Mouse (Mus musculus) spleen, postnatal 14 days (tissue): ENCODE data around the gene Tubb2a.

ENCODE experiments used
- DNase-seq, 2 experiments: peaks; one replicate each; pipeline ENCODE4 v3.0.0; 2021 to 2022; ENCODE audit warnings: low spot score in 2 of 2

The Tubb2a gene

DNA sequence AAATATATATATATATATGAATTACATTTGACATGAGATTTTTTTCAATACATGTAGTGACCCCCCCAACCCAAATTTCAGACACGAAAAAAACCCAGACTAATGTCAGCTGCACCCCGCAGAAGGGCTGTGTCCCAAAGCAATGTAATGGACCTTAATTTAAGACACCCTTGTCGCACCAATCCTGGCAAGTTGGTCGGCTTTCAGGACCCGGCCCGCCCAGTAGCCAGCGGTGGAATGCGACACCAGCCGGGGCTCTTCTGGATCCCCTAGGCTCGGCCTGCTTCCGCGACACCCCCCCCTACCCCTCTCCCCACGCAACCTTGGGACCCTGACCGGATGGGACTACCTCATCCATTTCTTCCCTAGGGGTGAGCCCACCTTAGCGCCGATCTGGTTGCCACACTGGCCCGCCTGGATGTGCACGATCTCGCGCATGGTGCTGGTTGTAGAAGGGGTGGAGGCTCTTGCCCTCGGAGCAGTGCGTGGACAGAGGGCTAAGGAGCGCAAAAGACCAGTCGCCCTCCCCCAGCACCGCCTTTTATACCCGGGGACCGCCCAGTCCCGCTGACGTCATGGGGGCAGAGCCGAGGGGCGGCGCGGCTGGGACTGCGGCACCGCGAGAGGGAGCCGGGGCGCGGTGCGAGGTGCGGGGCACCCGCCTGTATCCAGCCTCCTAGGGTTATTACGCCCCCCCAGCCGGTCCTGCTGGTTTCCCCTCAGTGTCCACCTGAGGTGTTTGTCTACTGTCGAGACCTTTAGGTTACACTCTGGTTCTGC, at the start of gene Tubb2a:
TSS of gene Tubb2a (minus strand) at position 516 of the 780 bp plus-strand sequence.
- DNase-seq = peak; percentile 84 to 91

DNA sequence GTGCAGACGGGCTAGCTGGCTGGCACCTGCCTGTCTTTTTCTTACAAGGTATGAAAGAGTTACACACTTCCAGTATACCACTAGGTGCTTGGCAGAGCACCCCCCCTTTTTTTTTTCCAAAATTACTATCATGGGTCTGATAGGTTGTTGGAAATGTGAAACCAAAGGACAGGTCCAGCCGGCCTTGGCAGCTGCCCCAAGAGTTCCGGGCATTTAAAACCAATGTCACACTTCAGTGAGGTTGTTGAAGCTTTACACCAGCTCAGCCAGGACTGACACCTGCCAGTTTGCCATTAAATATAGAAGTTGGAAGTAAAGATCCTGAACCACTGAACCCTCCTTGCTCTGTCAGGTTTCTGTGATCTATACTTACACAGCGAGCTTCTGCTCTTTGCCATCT, 47.9 kb upstream of the Tubb2a start:
- DNase-seq = no peak

DNA sequence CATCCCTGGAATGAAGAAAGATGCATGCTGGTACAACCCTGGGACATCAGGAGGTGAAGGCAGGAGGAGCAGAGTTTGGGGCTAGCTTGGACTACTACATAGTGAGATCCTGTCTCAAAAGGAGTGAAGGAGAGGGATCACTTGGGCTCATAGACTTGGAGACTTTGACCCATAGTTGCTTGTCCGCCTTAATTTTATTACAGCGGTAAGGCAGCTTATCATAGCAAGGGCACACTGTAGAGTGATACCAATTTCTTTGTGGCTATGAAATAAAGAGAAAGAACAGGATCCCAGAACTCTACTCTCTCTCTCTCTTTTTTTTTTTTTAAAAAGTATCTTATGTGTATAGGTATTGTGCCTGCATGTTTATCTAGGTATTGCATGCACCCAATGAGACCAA, 42.7 kb upstream of the Tubb2a start:
- DNase-seq = no peak

DNA sequence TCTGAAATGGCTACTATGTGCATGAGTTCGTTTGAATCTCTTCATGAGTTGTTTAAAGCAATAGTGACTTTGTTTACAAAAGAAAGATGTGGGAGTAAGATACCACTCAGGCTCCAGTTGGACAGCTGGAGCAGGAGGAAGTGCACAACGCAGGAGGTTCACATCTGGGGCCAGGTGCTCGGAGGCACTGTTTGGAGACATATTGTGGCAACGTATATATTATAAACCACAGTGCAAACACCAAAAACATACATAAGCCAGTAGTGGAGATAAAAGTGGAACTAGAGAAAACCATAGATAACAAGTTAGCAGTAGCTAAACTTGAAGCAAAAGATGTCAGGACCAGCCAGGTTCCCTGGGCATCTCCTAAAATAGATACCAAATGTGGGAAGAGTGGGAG, 41.6 kb upstream of the Tubb2a start:
- DNase-seq = no peak

DNA sequence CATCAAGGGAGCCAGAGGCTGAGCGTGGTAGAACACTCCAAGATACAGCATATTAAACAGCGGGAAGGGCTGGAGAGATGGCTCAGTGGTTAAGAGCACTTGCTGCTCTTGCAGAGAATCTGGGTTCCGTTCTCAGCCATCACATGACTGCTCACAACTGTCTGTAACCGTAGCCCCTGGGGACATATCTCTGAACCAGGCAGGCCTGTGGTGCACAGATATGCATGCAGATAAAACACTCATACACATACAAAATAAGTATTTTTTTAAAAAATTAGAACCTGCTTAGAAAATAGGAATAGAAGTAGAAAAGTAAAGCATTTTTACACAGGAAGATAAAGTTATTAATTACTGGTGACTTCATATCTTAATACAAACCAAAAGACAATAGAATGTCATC, 41.0 kb upstream of the Tubb2a start:
- DNase-seq = no peak

DNA sequence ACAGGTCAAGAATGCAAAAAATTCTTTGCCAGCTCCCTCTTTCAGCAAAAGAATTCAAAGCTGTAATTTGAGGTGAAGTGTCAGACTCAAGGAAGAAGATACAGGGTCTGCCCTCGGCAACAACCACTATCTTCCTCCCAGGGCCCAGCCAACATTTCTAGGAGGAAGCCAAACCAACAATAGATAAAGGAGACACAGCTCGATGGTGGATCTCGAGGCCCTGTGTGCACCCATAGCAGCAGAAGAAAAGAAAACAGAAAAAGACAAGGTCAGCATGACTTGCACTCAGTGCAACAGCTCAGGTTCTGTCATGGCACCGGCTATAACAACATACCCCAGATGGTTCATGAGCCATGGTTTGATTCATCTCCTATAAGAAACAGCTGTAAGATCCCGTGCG, 38.7 kb upstream of the Tubb2a start:
- no peak for DNase-seq

DNA sequence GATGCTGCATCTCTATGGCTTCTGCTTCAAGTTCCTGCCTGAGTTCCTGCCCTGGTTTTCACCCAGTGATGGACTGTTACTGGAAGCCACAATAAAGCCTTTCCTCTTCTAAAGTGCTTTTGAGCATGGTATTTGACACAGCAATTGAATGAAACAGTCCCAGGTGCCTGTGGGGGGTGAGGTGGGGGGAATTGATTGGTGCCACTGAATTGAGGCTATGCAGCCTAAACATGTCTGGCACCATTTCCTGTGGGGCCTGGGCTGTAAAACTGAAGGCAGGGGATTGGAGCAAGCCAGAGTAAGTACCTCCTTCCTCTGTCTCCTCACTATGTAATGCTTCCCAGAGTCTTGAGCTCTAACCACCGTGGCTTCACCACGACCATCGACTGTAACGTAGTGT, 36.8 kb upstream of the Tubb2a start:
- DNase-seq = no peak

DNA sequence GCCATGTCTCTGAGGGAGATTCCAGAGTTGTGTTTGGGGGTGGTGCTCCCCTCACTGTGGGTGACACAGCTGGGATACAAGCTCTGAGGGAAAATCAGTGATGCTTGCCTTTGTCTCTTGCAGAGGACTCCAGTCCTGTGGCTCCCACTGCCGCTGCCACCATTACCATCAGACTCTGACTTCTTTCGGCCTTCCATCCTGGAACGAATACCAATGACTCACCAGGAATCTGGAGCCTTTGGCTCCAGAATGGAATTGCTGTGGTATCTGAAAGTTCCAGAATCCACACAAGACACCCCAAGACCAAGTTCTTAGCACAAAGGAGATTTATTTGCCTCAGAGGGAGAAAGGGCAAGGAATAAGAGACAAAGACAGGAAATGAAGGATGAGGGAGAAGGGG, 35.3 kb upstream of the Tubb2a start:
- no peak for DNase-seq

DNA sequence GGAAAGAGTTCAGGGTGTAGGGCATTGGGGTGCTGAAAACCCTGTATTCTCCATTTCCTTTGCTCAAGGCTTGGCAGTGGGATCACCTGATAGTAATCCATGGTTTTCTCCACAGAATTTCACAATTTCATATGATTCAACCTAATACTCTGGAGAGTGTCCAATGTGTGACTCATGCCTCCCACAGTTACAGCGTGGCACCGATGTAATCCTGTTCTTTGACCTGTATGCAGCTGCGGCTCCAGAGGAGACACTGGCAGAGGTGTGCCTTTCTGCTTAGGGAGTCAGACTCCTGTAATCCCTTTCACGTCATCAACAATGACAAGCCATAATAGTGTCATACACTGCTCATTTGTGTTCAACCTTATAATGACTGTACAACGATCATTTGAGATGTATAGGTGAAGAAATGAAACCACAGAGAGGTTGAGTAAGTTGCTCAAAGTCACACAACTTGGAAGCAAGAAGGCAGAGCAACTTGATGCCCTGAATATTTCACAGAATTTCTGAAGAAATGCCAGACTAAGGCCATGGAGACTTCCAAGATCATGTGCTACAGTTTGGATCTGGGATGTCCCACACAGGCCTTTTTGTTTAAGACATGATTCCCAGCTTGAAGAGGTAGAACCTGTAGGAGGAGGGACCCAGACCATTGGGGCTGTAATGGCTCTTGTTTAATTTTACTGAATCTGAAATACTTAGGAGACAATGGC, 34.7 kb upstream of the Tubb2a start:
- no peak for DNase-seq

DNA sequence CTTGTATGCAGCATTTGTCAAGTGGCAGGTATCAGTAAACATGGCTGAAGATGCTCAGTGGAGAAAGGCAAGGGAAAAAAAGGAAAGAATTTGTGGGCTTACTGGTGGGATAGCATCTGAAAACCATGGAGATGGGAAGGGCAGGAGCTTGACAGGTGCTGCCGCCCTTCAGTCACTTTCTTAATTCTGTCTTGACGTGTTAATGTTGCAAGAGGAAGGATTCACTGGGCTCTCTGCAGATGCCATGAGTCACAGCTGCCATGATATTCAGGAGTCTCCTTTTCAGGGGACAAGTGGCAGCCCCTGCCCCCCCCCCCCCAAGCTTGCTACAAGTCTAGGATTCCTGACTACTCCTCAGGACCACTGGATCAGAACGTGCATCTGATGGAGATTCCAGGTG, 34.1 kb upstream of the Tubb2a start:
- DNase-seq = no peak

DNA sequence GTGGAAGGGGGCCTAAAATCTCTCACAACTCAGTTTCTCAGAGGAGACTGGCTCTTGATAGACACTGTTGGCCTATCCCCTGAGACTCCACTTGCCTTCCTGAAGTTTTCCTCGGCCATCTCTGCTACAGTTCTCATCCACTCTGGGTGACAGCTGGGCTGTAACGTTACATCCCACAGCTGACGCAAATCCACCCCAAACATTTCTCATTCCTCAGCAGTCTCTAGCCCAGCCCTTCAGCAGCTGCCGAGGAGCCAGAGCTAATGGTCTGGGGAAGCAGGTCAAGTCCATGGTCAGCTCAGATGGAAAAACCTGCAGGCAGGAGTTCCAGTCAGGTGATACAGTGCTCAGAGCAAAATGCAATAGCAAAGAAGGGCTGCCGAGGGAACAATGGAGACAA, 33.2 kb upstream of the Tubb2a start:
- DNase-seq = no peak

DNA sequence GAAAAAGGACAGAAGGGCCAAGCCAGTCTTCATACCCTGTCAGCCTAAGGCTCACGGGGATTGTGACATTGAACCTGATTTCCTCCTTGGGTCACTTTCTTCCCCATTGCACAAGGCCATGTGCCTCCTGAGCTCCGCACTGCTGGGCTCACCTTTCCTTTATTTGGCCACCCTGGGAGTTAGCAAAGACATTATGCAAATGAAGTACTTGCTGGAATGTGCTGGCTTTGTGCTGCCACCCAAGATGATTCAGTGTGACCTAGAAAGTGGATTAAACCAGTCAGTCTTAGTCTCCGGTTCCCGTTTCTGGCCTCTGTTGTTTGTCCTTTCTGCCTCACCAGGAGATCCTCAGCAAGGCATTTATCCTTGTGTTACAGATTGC, 31.9 kb upstream of the Tubb2a start:
- no peak for DNase-seq

DNA sequence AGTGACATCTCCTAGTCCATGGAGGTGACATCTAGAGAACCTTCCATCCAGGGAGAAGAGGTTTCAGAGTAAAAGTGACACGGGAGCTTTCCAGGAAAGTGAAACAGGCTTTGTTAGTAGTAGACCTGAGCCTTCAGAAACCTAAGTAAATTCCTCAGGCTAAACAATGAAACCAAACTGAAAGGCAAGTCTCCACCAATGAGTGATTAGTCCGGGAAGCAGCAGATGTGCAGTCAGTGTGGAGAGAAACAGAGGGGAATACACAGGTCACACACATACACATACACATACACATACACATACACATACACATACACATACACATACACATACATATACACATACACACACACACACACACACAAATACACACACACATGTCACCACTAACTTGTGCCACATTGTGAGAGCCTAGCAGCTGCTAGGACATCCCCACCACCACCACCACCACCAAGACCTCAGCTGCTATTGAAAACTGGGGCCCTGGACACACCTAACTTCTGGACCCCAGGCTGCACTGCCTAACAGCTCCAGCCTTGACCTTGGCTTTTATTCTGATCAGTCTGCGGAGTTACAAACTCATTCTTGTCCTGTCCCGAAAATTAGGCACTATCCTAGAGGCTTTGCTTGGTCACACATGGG, 31.3 kb upstream of the Tubb2a start:
- DNase-seq = no peak

DNA sequence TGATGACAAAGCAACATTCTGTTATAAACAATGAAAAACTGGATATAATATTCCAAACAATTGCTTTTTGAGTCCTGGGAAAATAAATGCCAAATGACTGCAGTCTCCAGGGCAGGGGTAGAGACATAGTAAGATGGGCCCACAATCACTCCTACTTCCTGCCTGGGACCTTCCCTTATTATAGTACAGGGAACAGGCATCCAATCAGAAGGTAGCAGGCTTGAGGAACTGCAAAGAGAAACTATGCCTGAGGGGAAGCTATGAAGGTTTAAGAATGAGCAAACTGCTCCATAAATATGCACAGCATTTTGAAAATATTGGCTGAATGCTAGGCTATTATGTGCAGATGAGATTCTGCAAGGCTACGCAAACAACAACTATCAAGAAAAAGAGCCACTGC, 29.2 kb upstream of the Tubb2a start:
- no peak for DNase-seq

DNA sequence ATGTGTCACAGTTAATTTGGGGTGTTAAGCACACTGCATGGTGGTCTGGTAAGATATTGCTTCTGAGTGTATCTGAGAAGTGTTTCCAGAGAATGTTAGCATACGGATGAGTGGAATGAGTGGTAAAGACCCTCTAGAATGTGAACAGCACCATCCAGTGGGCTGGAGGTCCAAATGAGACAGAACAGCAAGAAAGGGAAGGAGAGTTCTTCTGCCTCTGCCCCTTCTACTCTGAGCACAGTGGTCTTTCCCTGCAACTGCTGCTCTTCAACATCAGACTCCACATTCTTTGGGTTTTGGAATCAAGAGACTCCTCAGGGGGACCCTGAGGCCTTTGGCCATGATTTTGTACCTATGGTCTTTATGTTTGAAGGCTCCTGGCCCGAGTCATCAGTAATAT, 28.4 kb upstream of the Tubb2a start:
- no peak for DNase-seq

DNA sequence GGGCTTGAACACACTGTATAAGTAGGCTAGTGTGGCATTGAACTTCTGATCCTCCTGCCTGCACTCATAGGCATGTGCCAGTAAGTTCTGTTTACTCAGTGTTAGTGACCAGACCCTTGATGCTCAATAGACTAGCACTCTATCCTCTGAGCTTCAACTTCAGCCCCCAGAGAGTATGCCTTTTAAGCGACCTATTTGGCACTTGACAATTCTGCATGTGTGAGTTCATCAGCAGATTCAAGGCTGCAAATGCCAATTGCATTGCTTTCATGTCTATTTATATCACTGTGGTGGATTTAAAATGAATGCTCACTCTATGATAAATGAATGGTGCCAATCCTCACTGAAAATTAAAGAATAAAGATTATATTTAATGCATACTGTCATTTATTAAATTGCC, 27.6 kb upstream of the Tubb2a start:
- DNase-seq = no peak

DNA sequence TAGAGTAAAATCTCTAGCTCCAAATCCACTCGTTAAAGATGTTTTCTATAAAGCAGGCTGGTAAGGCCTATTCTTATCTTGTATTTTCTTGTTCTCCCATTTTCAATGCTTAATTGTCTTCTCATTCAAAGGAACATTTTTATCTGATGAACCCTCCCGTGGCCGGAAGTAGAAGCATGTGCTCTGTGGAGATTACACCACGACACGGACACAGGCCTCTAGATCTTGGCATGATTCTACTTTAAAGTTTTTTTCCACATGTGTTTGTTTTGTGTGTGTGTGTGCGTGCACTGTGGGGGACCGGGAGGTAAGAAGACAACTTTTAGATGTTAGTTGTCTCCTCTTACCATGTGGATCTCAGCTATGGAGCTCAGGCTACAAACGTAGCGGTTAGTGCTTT, 24.1 kb upstream of the Tubb2a start:
- no peak for DNase-seq

DNA sequence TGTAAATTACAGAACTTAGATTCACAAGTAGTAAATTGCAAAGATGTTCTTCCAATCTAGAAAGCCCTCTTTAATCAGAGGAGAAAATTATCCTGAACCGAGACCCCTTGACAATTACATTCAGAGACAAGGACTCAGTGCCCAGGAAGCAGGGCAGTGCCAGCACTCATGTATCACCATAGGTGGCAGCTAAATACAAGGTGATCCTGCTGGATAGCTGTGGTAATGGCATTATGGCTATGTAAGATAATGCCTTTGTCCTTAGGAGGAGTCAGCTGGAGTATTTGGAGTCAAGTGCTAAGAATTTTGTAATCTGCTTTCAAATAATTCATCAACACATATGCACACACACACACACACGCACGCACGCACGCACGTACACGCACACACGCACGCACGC, 23.4 kb upstream of the Tubb2a start:
- no peak for DNase-seq

DNA sequence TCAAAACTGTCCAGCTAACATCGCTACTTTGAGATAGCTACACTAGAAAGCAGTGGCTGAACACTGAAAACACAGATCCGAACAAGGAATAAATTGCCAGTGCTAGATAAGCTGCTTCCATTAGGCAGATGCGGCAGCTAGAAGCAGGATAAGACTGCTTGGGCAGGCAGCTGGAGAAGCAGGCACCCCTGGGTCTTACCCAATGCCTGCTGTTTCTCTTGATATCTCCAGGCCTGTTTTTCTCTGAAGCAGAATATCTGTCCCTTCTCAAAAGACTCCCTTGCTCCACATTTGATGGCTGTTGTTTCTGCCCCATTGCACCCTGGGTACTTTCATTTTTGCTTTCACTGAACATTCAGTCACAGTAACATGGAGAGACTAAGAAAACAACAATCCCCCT, 22.9 kb upstream of the Tubb2a start:
- DNase-seq = no peak

DNA sequence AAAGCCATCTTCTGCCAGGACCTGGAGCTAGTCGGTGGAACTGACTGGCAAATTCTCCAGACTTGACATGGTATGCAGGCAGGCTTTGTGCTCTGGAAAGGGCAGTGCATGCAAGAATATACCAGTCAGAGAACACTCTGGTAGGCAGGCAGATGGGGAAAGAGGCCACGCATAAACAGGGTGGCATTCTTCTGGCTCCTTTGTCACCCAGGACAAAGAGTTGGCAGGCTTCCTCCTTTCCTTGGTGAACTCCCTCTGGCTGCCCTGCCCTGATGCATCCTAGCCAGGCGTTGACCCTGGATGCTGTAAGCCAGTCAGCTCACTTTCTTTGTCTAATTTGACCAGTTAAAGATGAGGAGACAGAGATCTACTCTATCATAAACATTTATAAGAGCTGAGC, 19.3 kb upstream of the Tubb2a start:
- no peak for DNase-seq

DNA sequence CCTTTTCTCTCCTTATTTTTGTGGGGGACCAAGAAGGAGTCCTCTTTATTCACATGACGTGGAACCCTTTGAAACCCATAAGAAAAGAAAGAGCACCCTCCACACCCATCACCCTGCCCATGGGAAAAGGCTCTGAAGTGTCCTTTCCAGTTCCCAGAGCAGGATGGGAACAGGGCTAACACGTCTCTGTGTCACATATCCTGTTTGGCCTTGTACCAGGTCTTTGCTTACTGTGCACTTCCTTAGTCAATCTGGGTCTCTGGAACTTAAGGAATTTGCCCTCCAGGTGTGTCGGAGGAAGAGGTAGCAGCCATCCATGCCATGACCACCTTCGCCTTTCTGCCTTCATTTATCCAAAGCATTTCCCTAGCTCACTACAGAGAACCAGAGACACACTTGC, 18.6 kb upstream of the Tubb2a start:
- no peak for DNase-seq

DNA sequence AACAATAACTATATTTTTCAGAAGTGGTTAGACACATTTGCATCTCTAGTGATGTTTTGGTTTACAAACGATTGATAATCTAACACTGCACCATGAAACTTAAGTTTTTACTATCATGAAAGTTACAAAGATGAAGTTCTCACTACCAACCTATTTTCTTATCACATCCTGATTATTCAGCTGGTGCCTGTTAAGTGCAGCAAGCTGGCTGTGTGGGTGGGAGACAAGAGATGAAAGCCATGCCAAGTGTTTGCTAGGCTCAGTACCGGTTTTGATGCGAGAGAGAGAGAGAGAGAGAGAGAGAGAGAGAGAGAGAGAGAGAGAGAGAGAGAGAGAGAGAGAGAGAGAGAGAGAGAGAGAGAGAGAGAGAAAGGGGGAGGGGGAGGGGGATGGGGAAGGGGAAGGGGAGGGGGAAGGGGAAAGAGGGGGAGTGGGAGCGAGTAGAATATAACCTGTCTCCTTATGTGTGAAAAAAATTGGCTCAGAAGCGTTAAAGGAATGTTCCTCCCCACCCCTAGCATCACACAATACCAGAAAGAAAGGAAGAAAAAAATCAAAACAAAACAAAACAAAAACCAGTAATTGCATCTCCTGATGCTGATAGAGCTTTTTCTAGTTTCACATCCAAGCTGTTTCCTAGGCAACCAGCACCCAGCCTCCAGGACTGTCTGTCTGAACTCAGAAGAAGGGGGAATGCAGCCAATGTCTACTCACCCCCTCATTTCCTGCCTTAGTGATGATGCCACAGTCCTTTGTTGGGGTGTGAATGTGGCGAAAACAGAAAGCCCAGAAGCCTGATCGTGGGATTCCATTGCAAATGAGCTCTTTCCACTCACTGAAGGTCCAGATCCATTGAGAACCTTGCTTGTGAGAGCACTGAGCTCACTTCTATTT, 18.0 kb upstream of the Tubb2a start:
- no peak for DNase-seq
